Mouse (Mus musculus) urinary bladder, postnatal 10 days (tissue): ENCODE results near the gene Grin3b.

Experiments used
- DNase-seq: peaks from one replicate; pipeline ENCODE4 v3.0.0; 2022; ENCODE audit warnings: low spot score

Grin3b gene

GRCm38 (mm10) chr10:79966886-79967400, 3.6 kb upstream of the Grin3b start:
- DNase-seq = no peak

GRCm38 (mm10) chr10:79968181-79968580, 2.3 kb upstream of the Grin3b start:
- DNase-seq = no peak

- no peak for DNase-seq
These were observed 1.4 kb upstream of the Grin3b start for GRCm38 (mm10) chr10:79969124-79969568.

- no peak for DNase-seq
These were observed 625 bp downstream of the Grin3b start for GRCm38 (mm10) chr10:79971183-79971497.

- no peak for DNase-seq
These were observed 2.3 kb downstream of the Grin3b start for GRCm38 (mm10) chr10:79972831-79973230.

GRCm38 (mm10) chr10:79974087-79974486, 3.6 kb downstream of the Grin3b start:
- DNase-seq = no peak

- no peak for DNase-seq
These were observed 4.2 kb downstream of the Grin3b start for GRCm38 (mm10) chr10:79974668-79975067.

GRCm38 (mm10) chr10:79976071-79976721, 5.7 kb downstream of the Grin3b start:
- no peak for DNase-seq

GRCm38 (mm10) chr10:79976722-79977107, 6.2 kb downstream of the Grin3b start:
- no peak for DNase-seq

- DNase-seq = no peak
These were observed 6.8 kb downstream of the Grin3b start for GRCm38 (mm10) chr10:79977324-79977723.

- DNase-seq = no peak
These were observed 7.5 kb downstream of the Grin3b start for GRCm38 (mm10) chr10:79978061-79978460.

- DNase-seq = no peak
These were observed 9.1 kb downstream of the Grin3b start for GRCm38 (mm10) chr10:79979401-79980155.

- DNase-seq = no peak
These were observed 12.7 kb downstream of the Grin3b start for GRCm38 (mm10) chr10:79983205-79983604.

- DNase-seq = no peak
These were observed 13.2 kb downstream of the Grin3b start for GRCm38 (mm10) chr10:79983670-79984069.

GRCm38 (mm10) chr10:79984195-79984816, 13.8 kb downstream of the Grin3b start, which contains the start of gene Tmem259:
Gene Tmem259, minus strand, starts transcription at chr10:79984330.
- no peak for DNase-seq

GRCm38 (mm10) chr10:79984871-79985270, 14.4 kb downstream of the Grin3b start:
- DNase-seq = peak; percentile 78

- no peak for DNase-seq
These were observed 15.1 kb downstream of the Grin3b start for GRCm38 (mm10) chr10:79985334-79986231.

- no peak for DNase-seq
These were observed 15.8 kb downstream of the Grin3b start for GRCm38 (mm10) chr10:79986232-79986878.

GRCm38 (mm10) chr10:79986963-79987362, 16.4 kb downstream of the Grin3b start:
- DNase-seq = peak; percentile 74

- DNase-seq = no peak
These were observed 17.4 kb downstream of the Grin3b start for GRCm38 (mm10) chr10:79987771-79988505.
